Mouse (Mus musculus) hindbrain, embryonic 10.5 days (tissue): ENCODE data around the gene Nt5c. TPM values are rescaled to one million over a fixed set of nuclear protein-coding genes. Genes with fewer than 3 reads are reported as not detected.
"Not testable (repeated sequence)": the region's sequence is repeated elsewhere in the genome, so short reads cannot be mapped to it uniquely, and the experiment has no call there.

Source experiments
- DNase-seq: peaks from one replicate; pipeline ENCODE4 v3.0.0-alpha.2; 2017; ENCODE audit warnings: low spot score
- H3K27ac ChIP-seq: fragments of 300-500 bp; sonication (generic); 2 replicates; pipeline ENCODE4 v1.5.1; 2016; ENCODE audit warnings: mild to moderate bottlenecking, moderate library complexity
- H3K27me3 ChIP-seq: fragments of 300-500 bp; sonication (generic); 2 replicates; pipeline ENCODE4 v1.6.1; 2016; ENCODE audit warnings: mild to moderate bottlenecking; ENCODE audit not compliant: poor library complexity, insufficient read depth, severe bottlenecking
- H3K36me3 ChIP-seq: fragments of 300-500 bp; sonication (generic); 2 replicates; pipeline ENCODE4 v1.6.1; 2016; ENCODE audit warnings: mild to moderate bottlenecking, moderate library complexity
- H3K4me1 ChIP-seq: fragments of 300-500 bp; sonication (generic); replicated peaks from 2 replicates; pipeline ENCODE4 v1.6.1; 2016; ENCODE audit warnings: mild to moderate bottlenecking
- H3K4me3 ChIP-seq: fragments of 300-500 bp; sonication (generic); 2 replicates; pipeline ENCODE4 v1.5.1; 2016; ENCODE audit warnings: mild to moderate bottlenecking, moderate library complexity
- H3K9me3 ChIP-seq: fragments of 300-500 bp; sonication (generic); 2 replicates; pipeline ENCODE4 v1.6.1; 2016; ENCODE audit warnings: mild to moderate bottlenecking, moderate library complexity
- WGBS: fragments of 180-500 bp; shearing (Covaris S2); methylation state at CpG from one replicate; pipeline ENCODE4 v1.1.7; 2016; 5-methylcytosine and 5-hydroxymethylcytosine counted together
- polyA plus RNA-seq: library from polyadenylated mRNA; unstranded; fragments of >200 nt; fragmentation: Nextera tagmentation; extraction: Ambion mirVana; gene quantifications from 2 replicates; pipeline ENCODE4 v1.2.1, GENCODE M21; 2016

Gene Nt5c
- polyA plus RNA-seq, 1 experiment from 2014 or later = 98.0 TPM

DNA sequence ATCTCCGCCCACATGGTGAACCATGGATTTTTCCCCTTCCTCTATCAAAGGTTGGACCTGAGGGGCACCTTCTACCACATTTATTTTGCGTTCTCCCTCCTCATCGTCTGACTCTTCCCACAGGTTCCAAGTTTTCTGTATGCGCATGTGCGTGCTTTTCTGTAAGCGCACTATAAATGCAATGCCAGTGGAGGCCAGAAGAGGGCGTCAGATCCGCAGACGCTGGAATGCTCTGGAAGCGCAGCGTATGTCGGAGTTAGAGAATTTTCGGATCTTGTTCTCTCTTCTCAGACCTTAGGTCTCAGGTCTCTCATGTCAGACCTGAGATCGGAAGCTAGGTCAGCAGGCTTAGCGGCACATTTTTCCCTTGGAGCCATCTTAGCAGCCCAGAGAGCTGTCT lies 36.0 kb downstream of the Nt5c start:
- DNase-seq = no peak
- no peaks in the 10 kb centered on the region for H3K36me3 ChIP-seq

DNA sequence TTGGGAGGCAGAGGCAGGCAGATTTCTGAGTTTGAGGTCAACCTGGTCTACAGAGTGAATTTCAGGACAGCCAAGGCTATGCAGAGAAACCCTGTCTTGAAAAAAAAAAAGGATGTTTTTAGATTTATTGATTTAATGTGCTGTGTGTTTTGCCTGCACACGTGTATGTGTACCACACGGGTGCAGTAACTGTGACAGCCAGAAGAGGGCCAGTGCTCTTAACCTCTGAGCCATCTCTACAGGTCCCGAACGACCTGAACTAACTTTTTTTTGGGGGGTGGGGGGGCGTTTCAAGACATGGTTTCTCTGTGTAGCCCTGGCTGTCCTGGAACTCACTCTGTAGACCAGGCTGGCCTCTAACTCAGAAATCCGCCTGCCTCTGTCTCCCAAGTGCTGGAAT lies 36.8 kb downstream of the Nt5c start:
- WGBS = 91% methylated on average over 6 of the region's 6 CpGs
- not testable (repeated sequence) for H3K9me3 ChIP-seq, H3K36me3 ChIP-seq, DNase-seq, H3K4me3 ChIP-seq, H3K27ac ChIP-seq, H3K27me3 ChIP-seq
- H3K4me1 ChIP-seq = peaks cover 14% of the 10 kb centered on the region

More for the DNA sequence above, 36.0 kb downstream of the Nt5c start:
- Histone ChIP-seq H3K27me3 (peaks cover 2% of the 10 kb centered on the region; the same call in 1 of the 2 replicates), H3K4me1 (peaks cover 14% of the 10 kb centered on the region), H3K9me3 (no peaks in the 10 kb centered on the region), H3K27ac (no peak overlapping the region), H3K4me3 (no peak overlapping the region)
- WGBS = 86% methylated on average over 15 of the region's 15 CpGs

GRCm38 (mm10) chr11:115453306-115453705 lies 38.4 kb downstream of the Nt5c start:
- Histone ChIP-seq H3K27ac (no peak overlapping the region), H3K4me1 (peaks cover 26% of the 10 kb centered on the region), H3K36me3 (no peaks in the 10 kb centered on the region), H3K9me3 (no peaks in the 10 kb centered on the region), H3K27me3 (peaks cover 2% of the 10 kb centered on the region; the same call in 1 of the 2 replicates), H3K4me3 (no peak overlapping the region)
- WGBS = 76% methylated on average over 4 of the region's 4 CpGs
- no peak for DNase-seq

DNA sequence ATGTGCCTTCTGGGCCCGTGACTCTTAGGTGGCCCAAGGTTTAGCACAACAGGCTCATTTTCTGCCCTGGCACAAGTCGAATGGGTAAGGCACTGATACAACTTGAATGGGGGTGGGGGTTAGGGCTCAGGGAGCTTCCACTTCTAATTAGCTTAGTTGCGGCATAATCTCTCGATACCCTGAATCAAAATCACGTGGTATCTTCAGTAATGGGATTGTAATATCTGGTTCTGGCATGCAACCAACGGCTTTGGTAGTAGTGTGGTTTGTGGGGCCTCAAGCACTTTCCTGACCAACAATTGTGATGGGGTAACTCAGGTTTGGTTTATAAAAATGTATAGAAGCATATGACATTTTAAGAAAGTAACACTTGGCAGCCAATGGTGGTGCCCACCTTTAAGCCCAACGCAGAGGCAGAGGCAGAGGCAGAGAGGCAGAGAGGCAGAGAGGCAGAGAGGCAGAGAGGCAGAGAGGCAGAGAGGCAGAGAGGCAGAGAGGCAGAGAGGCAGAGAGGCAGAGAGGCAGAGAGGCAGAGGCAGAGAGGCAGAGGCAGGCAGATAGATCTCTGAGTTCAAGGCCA lies 39.3 kb downstream of the Nt5c start:
- no peak for DNase-seq
- no peaks in the 10 kb centered on the region for H3K9me3 ChIP-seq
- H3K27me3 ChIP-seq = peaks cover 2% of the 10 kb centered on the region; the same call in 1 of the 2 replicates
- 88% methylated on average over 7 of the region's 7 CpGs for WGBS
- H3K27ac ChIP-seq = no peak overlapping the region
- H3K36me3 ChIP-seq = no peaks in the 10 kb centered on the region
- peaks cover 25% of the 10 kb centered on the region for H3K4me1 ChIP-seq
- H3K4me3 ChIP-seq = no peak overlapping the region

- peaks cover 25% of the 10 kb centered on the region for H3K4me1 ChIP-seq
- no peak for DNase-seq
- no peaks in the 10 kb centered on the region for H3K9me3 ChIP-seq
- no peak overlapping the region for H3K4me3 ChIP-seq
- no peak overlapping the region for H3K27ac ChIP-seq
- H3K36me3 ChIP-seq = no peaks in the 10 kb centered on the region
- H3K27me3 ChIP-seq = peaks cover 2% of the 10 kb centered on the region; the same call in 1 of the 2 replicates
- 88% methylated on average over 8 of the region's 8 CpGs for WGBS
Measured at GRCm38 (mm10) chr11:115451781-115452241, 39.9 kb downstream of the Nt5c start.

GRCm38 (mm10) chr11:115450176-115450575 lies 41.5 kb downstream of the Nt5c start:
- no peak for DNase-seq
- Histone ChIP-seq H3K9me3 (no peaks in the 10 kb centered on the region), H3K27ac (no peak overlapping the region), H3K4me3 (no peak overlapping the region), H3K27me3 (peaks cover 2% of the 10 kb centered on the region; the same call in 1 of the 2 replicates), H3K4me1 (peaks cover 30% of the 10 kb centered on the region), H3K36me3 (no peaks in the 10 kb centered on the region)
- WGBS = 88% methylated on average over 7 of the region's 7 CpGs

GRCm38 (mm10) chr11:115448998-115449397 lies 42.7 kb downstream of the Nt5c start:
- no peak for DNase-seq
- Histone ChIP-seq H3K9me3 (no peaks in the 10 kb centered on the region), H3K36me3 (no peaks in the 10 kb centered on the region), H3K4me1 (peaks cover 30% of the 10 kb centered on the region), H3K4me3 (no peak overlapping the region), H3K27me3 (peaks cover 2% of the 10 kb centered on the region; the same call in 1 of the 2 replicates), H3K27ac (0 out of 2 replicates have a peak overlapping the region, but pooled peaks have one; percentile 1)
- WGBS = 54% methylated on average over 7 of the region's 7 CpGs

- H3K27ac ChIP-seq = no peak overlapping the region
- 83% methylated on average over 16 of the region's 16 CpGs for WGBS
- DNase-seq = no peak
- no peaks in the 10 kb centered on the region for H3K9me3 ChIP-seq
- no peak overlapping the region for H3K4me3 ChIP-seq
- peaks cover 30% of the 10 kb centered on the region for H3K4me1 ChIP-seq
- H3K36me3 ChIP-seq = no peaks in the 10 kb centered on the region
- H3K27me3 ChIP-seq = peaks cover 2% of the 10 kb centered on the region; the same call in 1 of the 2 replicates
Measured at GRCm38 (mm10) chr11:115448075-115448474, 43.6 kb downstream of the Nt5c start.

GRCm38 (mm10) chr11:115447321-115447885 lies 44.3 kb downstream of the Nt5c start:
- 84% methylated on average over 11 of the region's 11 CpGs for WGBS
- peaks cover 2% of the 10 kb centered on the region for H3K27me3 ChIP-seq
- no peak overlapping the region for H3K4me3 ChIP-seq
- DNase-seq = no peak
- no peaks in the 10 kb centered on the region for H3K9me3 ChIP-seq
- no peak overlapping the region for H3K27ac ChIP-seq
- no peaks in the 10 kb centered on the region for H3K36me3 ChIP-seq
- H3K4me1 ChIP-seq = peaks cover 30% of the 10 kb centered on the region

GRCm38 (mm10) chr11:115446906-115447305 lies 44.8 kb downstream of the Nt5c start:
- H3K9me3 ChIP-seq = no peaks in the 10 kb centered on the region
- H3K36me3 ChIP-seq = no peaks in the 10 kb centered on the region
- no peak for DNase-seq
- peaks cover 30% of the 10 kb centered on the region for H3K4me1 ChIP-seq
- no peak overlapping the region for H3K27ac ChIP-seq
- H3K4me3 ChIP-seq = no peak overlapping the region
- H3K27me3 ChIP-seq = peaks cover 7% of the 10 kb centered on the region
- 81% methylated on average over 3 of the region's 3 CpGs for WGBS

DNA sequence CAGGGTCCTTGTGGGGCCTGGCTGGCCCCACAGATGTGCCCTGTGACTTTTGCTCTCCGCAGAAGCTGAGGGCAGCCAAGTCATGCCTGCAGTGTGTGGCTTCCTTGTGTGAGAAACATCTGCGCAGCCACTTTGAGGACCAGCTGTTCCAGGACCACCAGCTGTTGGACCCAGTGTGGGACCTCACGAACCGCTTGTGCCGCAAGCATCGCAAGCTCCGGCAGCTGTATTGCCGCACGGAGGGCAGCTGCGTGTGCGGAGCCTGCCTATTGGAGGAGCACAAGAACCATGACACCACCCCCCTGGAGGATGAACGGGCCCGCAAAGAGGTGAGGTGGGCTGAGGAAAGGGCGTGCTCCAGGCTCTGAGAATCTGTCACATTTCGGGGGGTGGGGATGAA lies 50.2 kb downstream of the Nt5c start:
- WGBS = 42% methylated on average over 15 of the region's 15 CpGs
- H3K36me3 ChIP-seq = no peaks in the 10 kb centered on the region
- peaks cover 7% of the 10 kb centered on the region for H3K9me3 ChIP-seq
- DNase-seq = peak; percentile 23
- H3K4me1 ChIP-seq = peaks cover 15% of the 10 kb centered on the region
- H3K4me3 ChIP-seq = no peak overlapping the region
- H3K27ac ChIP-seq = 0 out of 2 replicates have a peak overlapping the region, but pooled peaks have one; percentile 5
- H3K27me3 ChIP-seq = peaks cover 18% of the 10 kb centered on the region
